Mouse (Mus musculus) Patski (cell line): Measurements from ENCODE around the gene Coro2b. TPM values are rescaled to one million over a fixed set of nuclear protein-coding genes. Genes with fewer than 3 reads are reported as not detected.

Experiments used
- ATAC-seq: fragments of 100-300 bp; one replicate; pipeline ENCODE4 v1.8.0; 2021
- CTCF ChIA-PET: fragments of 350-600 bp; sonication (Branson Sonifier 250); formaldehyde crosslinking; loops from one replicate; lab custom pipeline; 2022; ENCODE audit warnings: inconsistent platforms; lab: Charles Lee
- POLR2A ChIA-PET: fragments of 350-600 bp; sonication (Branson Sonifier 250); formaldehyde crosslinking; loops from one replicate; lab custom pipeline; 2022; ENCODE audit warnings: antibody characterized with exemption, inconsistent platforms; lab: Charles Lee
- DNase-seq: peaks from one replicate; pipeline ENCODE4 v3.0.0-alpha.2; 2011; ENCODE audit warnings: low read depth, low spot score
- H3K27me3 ChIP-seq: fragments of 371-371 bp; one replicate; pipeline ENCODE4 v1.5.1; 2021
- CTCF ChIP-seq: fragments of 100-300 bp; IDR thresholded peaks from one replicate; pipeline ENCODE4 v1.5.1; 2021
- in situ Hi-C: fragments of 300-500 bp; cut with MboI; formaldehyde crosslinking; loops from 3 replicates; pipeline ENCODE4 v1.11.1; 2018; ENCODE audit warnings: low pct_unique_long_range_greater_than_20kb, mixed read lengths
- polyA plus RNA-seq: library from polyadenylated mRNA; unstranded; gene quantifications from one replicate; pipeline ENCODE4 v1.2.3, GENCODE M21; 2021

Coro2b gene
- polyA plus RNA-seq, 1 experiment from 2014 or later, result 2.0 TPM

GRCm38 (mm10) chr9:62531459-62532275 lies 5.2 kb downstream of the Coro2b start:
- no peak for TF ChIP-seq CTCF
- peaks cover 11% of the 10 kb centered on the region for H3K27me3 ChIP-seq
- ATAC-seq (no peak), DNase-seq (no peak)
- CTCF ChIA-PET, result interaction anchor here (1.4 kb wide), 1 partner anchor 18 kb away, joined by 3 read pairs; no protein-coding TSS in a partner anchor
- in situ Hi-C loops, result loop anchor here (5.0 kb wide), 1 partner anchor 49 kb away; no protein-coding TSS in a partner anchor
- POLR2A ChIA-PET, result no interaction called here

- in situ Hi-C loops, result no loop called here
- H3K27me3 ChIP-seq, result no peaks in the 10 kb centered on the region
- TF ChIP-seq CTCF, result no peak
- ChIA-PET POLR2A (no interaction called here), CTCF (no interaction called here)
- DNase-seq (no peak), ATAC-seq (no peak)
Measured at GRCm38 (mm10) chr9:62528527-62528926, 8.3 kb downstream of the Coro2b start.

- in situ Hi-C loops, result no loop called here
- no peak for TF ChIP-seq CTCF
- DNase-seq (no peak), ATAC-seq (no peak)
- ChIA-PET POLR2A (no interaction called here), CTCF (no interaction called here)
- no peaks in the 10 kb centered on the region for H3K27me3 ChIP-seq
Measured at GRCm38 (mm10) chr9:62526858-62527257, 10.0 kb downstream of the Coro2b start.

GRCm38 (mm10) chr9:62526451-62526850 lies 10.4 kb downstream of the Coro2b start:
- ChIA-PET POLR2A (no interaction called here), CTCF (no interaction called here)
- no peak for TF ChIP-seq CTCF
- no peak for ATAC-seq
- in situ Hi-C loops, result no loop called here
- H3K27me3 ChIP-seq, result no peaks in the 10 kb centered on the region
- no peak for DNase-seq

- H3K27me3 ChIP-seq, result peaks cover 4% of the 10 kb centered on the region
- TF ChIP-seq CTCF, result no peak
- DNase-seq, result no peak
- CTCF ChIA-PET, result no interaction called here
- POLR2A ChIA-PET, result interaction anchor here (0.6 kb wide), 1 partner anchor 92 kb away, joined by 3 read pairs; no protein-coding TSS in a partner anchor
- no peak for ATAC-seq
- in situ Hi-C loops, result no loop called here
Measured at GRCm38 (mm10) chr9:62524761-62525308, 12.0 kb downstream of the Coro2b start.

- DNase-seq (no peak), ATAC-seq (no peak)
- no peak for TF ChIP-seq CTCF
- in situ Hi-C loops, result no loop called here
- ChIA-PET CTCF (no interaction called here), POLR2A (no interaction called here)
- peaks cover 4% of the 10 kb centered on the region for H3K27me3 ChIP-seq
Measured at GRCm38 (mm10) chr9:62522791-62523471, 13.9 kb downstream of the Coro2b start.

GRCm38 (mm10) chr9:62522211-62522610 lies 14.6 kb downstream of the Coro2b start:
- in situ Hi-C loops, result no loop called here
- H3K27me3 ChIP-seq, result peaks cover 4% of the 10 kb centered on the region

GRCm38 (mm10) chr9:62521541-62521940 lies 15.3 kb downstream of the Coro2b start:
- TF ChIP-seq CTCF, result no peak
- ATAC-seq, result no peak
- H3K27me3 ChIP-seq, result peaks cover 4% of the 10 kb centered on the region
- ChIA-PET POLR2A (no interaction called here), CTCF (no interaction called here)
- in situ Hi-C loops, result no loop called here
- DNase-seq, result no peak

More at GRCm38 (mm10) chr9:62522211-62522610, 14.6 kb downstream of the Coro2b start:
- no peak for DNase-seq
- ChIA-PET POLR2A (no interaction called here), CTCF (no interaction called here)
- TF ChIP-seq CTCF, result no peak
- ATAC-seq, result no peak

- TF ChIP-seq CTCF, result no peak
- H3K27me3 ChIP-seq, result peaks cover 4% of the 10 kb centered on the region
- ChIA-PET CTCF (no interaction called here), POLR2A (no interaction called here)
- DNase-seq (no peak), ATAC-seq (no peak)
- in situ Hi-C loops, result no loop called here
Measured at GRCm38 (mm10) chr9:62520933-62521332, 15.9 kb downstream of the Coro2b start.

- TF ChIP-seq CTCF, result no peak
- in situ Hi-C loops, result no loop called here
- ChIA-PET POLR2A (interaction anchor here (0.6 kb wide), 1 partner anchor 20 kb away, joined by 4 read pairs; no protein-coding TSS in a partner anchor), CTCF (no interaction called here)
- no peak for DNase-seq
- ATAC-seq, result no peak
- H3K27me3 ChIP-seq, result peaks cover 4% of the 10 kb centered on the region
Measured at GRCm38 (mm10) chr9:62519787-62520503, 16.9 kb downstream of the Coro2b start.
